Mouse (Mus musculus): ENCODE measurements around the gene Traf3ip3. TPM values are rescaled to one million over a fixed set of nuclear protein-coding genes. Genes with fewer than 3 reads are reported as not detected.

Gene Traf3ip3
- total RNA-seq, 1 experiment = 0.67 TPM

DNA sequence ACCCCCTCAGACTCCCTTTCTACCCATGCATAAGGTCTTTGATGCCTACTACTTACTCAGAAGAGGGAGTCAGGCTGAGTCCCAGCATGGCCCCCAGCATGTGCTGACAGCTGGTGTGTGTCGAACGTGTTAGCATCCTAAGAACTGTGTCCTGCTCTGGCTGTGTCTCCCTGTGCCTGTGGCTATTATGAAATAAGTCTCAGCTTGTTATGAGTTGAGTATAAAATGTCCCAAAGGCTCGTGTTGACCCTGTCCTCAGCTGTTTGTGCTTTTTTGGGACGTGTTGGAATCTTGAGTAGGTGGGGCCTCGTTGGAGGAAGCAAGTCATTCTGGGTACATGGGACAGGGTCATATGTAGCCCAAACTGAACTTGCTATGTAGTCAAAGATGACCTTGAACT lies 12.6 kb upstream of the Traf3ip3 start:
- Histone ChIP-seq H3K9ac (ENCODE audit: insufficient read depth, low read depth, low read length, poor library complexity, severe bottlenecking) (no peak overlapping the region), H3K27ac (ENCODE audit: insufficient read depth, low read depth, low read length, poor library complexity, severe bottlenecking) (no peak overlapping the region), H3K36me3 (ENCODE audit: control insufficient read depth, insufficient read depth, low read length, poor library complexity, severe bottlenecking) (no peaks in the 10 kb centered on the region), H3K4me1 (ENCODE audit: control insufficient read depth in 2 of 2, insufficient read depth in 2 of 2, low read length in 2 of 2, poor library complexity in 1 of 2) (no peaks in the 10 kb centered on the region), H3K9me3 (ENCODE audit: control insufficient read depth, insufficient read depth, low read depth, low read length) (no peaks in the 10 kb centered on the region), H3K4me3 (ENCODE audit: insufficient read depth in 1 of 2, low read depth in 1 of 2, low read length in 2 of 2, poor library complexity in 1 of 2, severe bottlenecking in 1 of 2) (no peak overlapping the region)
- in situ Hi-C loops (cut with MboI; ENCODE audit: low sequenced_read_pairs in 2 of 2, unreplicated experiment in 2 of 2) = no loop called here
- no peak for DNase-seq (ENCODE audit: low read depth, low spot score)
- TF ChIP-seq CHD2 (IDR thresholded peaks at IDR 0.05; ENCODE audit: low read depth, low read length) (no peak), ZC3H11A (IDR thresholded peaks at IDR 0.05; ENCODE audit: borderline replicate concordance, low read depth, low read length) (no peak), MAFK (IDR thresholded peaks at IDR 0.05; ENCODE audit: insufficient read depth, low read depth, low read length) (no peak), ZNF384 (IDR thresholded peaks at IDR 0.05; ENCODE audit: low read depth, low read length) (no peak), HCFC1 (IDR thresholded peaks at IDR 0.05; ENCODE audit: borderline replicate concordance, insufficient read depth, low read length) (no peak)

DNA sequence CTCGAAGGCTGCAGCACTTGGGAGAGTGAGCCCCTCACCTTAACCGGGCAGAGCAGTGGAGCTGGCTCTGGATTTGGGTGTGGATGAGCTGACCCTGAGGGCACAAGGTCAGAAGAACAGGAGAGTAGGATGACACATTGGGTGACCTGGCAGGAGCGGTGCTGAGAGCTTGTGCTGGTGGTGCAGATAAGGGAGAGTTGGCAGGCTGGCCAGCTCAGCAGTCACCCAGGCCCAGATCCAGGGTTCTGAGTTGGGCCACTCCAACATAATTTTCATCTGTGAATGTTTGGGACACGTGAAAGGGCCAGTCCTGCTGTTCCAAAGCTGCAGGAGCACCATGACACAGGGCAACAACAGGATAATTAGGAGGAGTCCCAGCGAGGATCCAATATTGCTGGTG lies 9.9 kb upstream of the Traf3ip3 start:
- TF ChIP-seq ZC3H11A (IDR thresholded peaks at IDR 0.05; ENCODE audit: borderline replicate concordance, low read depth, low read length) (no peak), CHD2 (IDR thresholded peaks at IDR 0.05; ENCODE audit: low read depth, low read length) (no peak), MAFK (IDR thresholded peaks at IDR 0.05; ENCODE audit: insufficient read depth, low read depth, low read length) (no peak), ZNF384 (IDR thresholded peaks at IDR 0.05; ENCODE audit: low read depth, low read length) (no peak), HCFC1 (IDR thresholded peaks at IDR 0.05; ENCODE audit: borderline replicate concordance, insufficient read depth, low read length) (no peak)
- no peak for DNase-seq (ENCODE audit: low read depth, low spot score)
- Histone ChIP-seq H3K27ac (ENCODE audit: insufficient read depth, low read depth, low read length, poor library complexity, severe bottlenecking) (no peak overlapping the region), H3K36me3 (ENCODE audit: control insufficient read depth, insufficient read depth, low read length, poor library complexity, severe bottlenecking) (no peaks in the 10 kb centered on the region), H3K4me3 (ENCODE audit: insufficient read depth in 1 of 2, low read depth in 1 of 2, low read length in 2 of 2, poor library complexity in 1 of 2, severe bottlenecking in 1 of 2) (no peak overlapping the region), H3K9me3 (ENCODE audit: control insufficient read depth, insufficient read depth, low read depth, low read length) (no peaks in the 10 kb centered on the region), H3K9ac (ENCODE audit: insufficient read depth, low read depth, low read length, poor library complexity, severe bottlenecking) (no peak overlapping the region), H3K4me1 (ENCODE audit: control insufficient read depth in 2 of 2, insufficient read depth in 2 of 2, low read length in 2 of 2, poor library complexity in 1 of 2) (no peaks in the 10 kb centered on the region)
- in situ Hi-C loops (cut with MboI; ENCODE audit: low sequenced_read_pairs in 2 of 2, unreplicated experiment in 2 of 2) = no loop called here

DNA sequence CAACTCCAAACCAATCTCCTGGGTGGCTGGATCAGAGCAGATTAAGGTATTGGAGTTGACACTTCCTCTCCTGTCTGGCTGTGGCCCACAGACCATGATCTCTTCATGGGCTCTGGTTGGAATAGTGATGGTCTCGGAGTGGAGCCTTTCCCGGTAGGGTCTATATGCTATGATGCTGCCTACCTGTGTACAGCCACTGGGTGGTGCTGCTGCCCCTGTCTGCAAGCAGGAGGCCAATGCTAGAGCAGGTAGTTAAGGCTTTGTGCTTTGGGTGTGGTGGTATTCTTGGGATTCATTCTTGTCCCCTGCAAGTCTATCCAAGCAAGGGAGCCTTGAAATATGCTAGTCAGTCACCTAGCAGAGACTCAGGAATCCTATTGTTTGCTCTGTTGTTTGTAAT lies 6.7 kb upstream of the Traf3ip3 start:
- Histone ChIP-seq H3K36me3 (ENCODE audit: control insufficient read depth, insufficient read depth, low read length, poor library complexity, severe bottlenecking) (no peaks in the 10 kb centered on the region), H3K4me3 (ENCODE audit: insufficient read depth in 1 of 2, low read depth in 1 of 2, low read length in 2 of 2, poor library complexity in 1 of 2, severe bottlenecking in 1 of 2) (no peak overlapping the region), H3K4me1 (ENCODE audit: control insufficient read depth in 2 of 2, insufficient read depth in 2 of 2, low read length in 2 of 2, poor library complexity in 1 of 2) (no peaks in the 10 kb centered on the region), H3K27ac (ENCODE audit: insufficient read depth, low read depth, low read length, poor library complexity, severe bottlenecking) (no peak overlapping the region), H3K9me3 (ENCODE audit: control insufficient read depth, insufficient read depth, low read depth, low read length) (no peaks in the 10 kb centered on the region), H3K9ac (ENCODE audit: insufficient read depth, low read depth, low read length, poor library complexity, severe bottlenecking) (no peak overlapping the region)
- no peak for TF ChIP-seq HCFC1 (IDR thresholded peaks at IDR 0.05; ENCODE audit: borderline replicate concordance, insufficient read depth, low read length)
- no peak for TF ChIP-seq ZNF384 (IDR thresholded peaks at IDR 0.05; ENCODE audit: low read depth, low read length)
- TF ChIP-seq CHD2 (IDR thresholded peaks at IDR 0.05; ENCODE audit: low read depth, low read length) = no peak
- peak; percentile 69; the same call in 1 of the 2 replicates for TF ChIP-seq ZC3H11A (IDR thresholded peaks at IDR 0.05; ENCODE audit: borderline replicate concordance, low read depth, low read length)
- TF ChIP-seq MAFK (IDR thresholded peaks at IDR 0.05; ENCODE audit: insufficient read depth, low read depth, low read length) = no peak
- in situ Hi-C loops (cut with MboI; ENCODE audit: low sequenced_read_pairs in 2 of 2, unreplicated experiment in 2 of 2) = no loop called here
- peak; percentile 33 for DNase-seq (ENCODE audit: low read depth, low spot score)

DNA sequence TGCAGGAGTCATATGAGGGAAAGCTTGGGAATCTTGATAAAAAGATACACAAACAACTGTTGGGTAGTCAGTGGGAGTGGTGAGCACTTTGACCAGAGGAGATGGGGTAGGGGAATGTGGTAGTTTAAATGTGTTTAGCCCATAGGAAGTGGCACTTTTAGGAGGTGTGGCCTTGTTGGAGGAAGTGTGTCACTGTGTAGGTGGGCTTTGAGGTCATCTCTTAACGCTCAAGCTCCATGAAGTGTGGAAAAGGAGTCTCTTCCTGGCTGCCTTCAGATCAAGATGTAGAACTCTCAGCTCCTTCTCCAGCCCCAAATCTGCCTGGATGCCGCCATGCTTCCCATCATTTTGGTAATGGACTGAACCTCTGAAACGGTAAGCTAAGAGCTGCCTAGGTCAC lies 6.0 kb upstream of the Traf3ip3 start, which contains the start of gene Lamb3:
Gene Lamb3, plus strand, starts transcription at position 197 of the 400 bp plus-strand sequence.
- TF ChIP-seq ZNF384 (IDR thresholded peaks at IDR 0.05; ENCODE audit: low read depth, low read length) (no peak), ZC3H11A (IDR thresholded peaks at IDR 0.05; ENCODE audit: borderline replicate concordance, low read depth, low read length) (no peak), HCFC1 (IDR thresholded peaks at IDR 0.05; ENCODE audit: borderline replicate concordance, insufficient read depth, low read length) (no peak), CHD2 (IDR thresholded peaks at IDR 0.05; ENCODE audit: low read depth, low read length) (no peak), MAFK (IDR thresholded peaks at IDR 0.05; ENCODE audit: insufficient read depth, low read depth, low read length) (no peak)
- Histone ChIP-seq H3K9ac (ENCODE audit: insufficient read depth, low read depth, low read length, poor library complexity, severe bottlenecking) (no peak within 1 kb of the TSS), H3K4me3 (ENCODE audit: insufficient read depth in 1 of 2, low read depth in 1 of 2, low read length in 2 of 2, poor library complexity in 1 of 2, severe bottlenecking in 1 of 2) (no peak within 1 kb of the TSS), H3K27ac (ENCODE audit: insufficient read depth, low read depth, low read length, poor library complexity, severe bottlenecking) (no peak within 1 kb of the TSS), H3K9me3 (ENCODE audit: control insufficient read depth, insufficient read depth, low read depth, low read length) (no peaks in the 10 kb centered on the region), H3K4me1 (ENCODE audit: control insufficient read depth in 2 of 2, insufficient read depth in 2 of 2, low read length in 2 of 2, poor library complexity in 1 of 2) (no peaks in the 10 kb centered on the region), H3K36me3 (ENCODE audit: control insufficient read depth, insufficient read depth, low read length, poor library complexity, severe bottlenecking) (no peaks in the 10 kb centered on the region)
- DNase-seq (ENCODE audit: low read depth, low spot score) = no peak
- in situ Hi-C loops (cut with MboI; ENCODE audit: low sequenced_read_pairs in 2 of 2, unreplicated experiment in 2 of 2) = no loop called here

DNA sequence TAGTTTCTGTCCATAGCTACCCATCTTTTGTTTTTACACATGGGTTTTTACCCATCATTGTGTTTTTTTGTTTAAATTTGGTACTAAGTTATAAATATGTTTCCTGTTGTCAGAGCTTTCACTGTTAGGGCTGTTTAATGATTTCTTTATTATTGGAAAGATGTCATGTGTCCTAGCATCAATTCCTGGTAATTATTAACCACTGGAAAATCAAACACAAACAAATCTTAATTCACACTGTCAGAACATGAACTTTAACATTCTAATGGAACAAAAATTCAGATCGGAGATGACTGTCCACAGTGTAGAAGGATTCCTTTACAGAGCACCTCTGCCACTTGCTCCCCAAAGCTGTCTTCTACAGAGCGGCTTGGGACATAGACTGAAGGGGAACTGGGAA lies 3.9 kb upstream of the Traf3ip3 start:
- Histone ChIP-seq H3K9me3 (ENCODE audit: control insufficient read depth, insufficient read depth, low read depth, low read length) (no peaks in the 10 kb centered on the region), H3K36me3 (ENCODE audit: control insufficient read depth, insufficient read depth, low read length, poor library complexity, severe bottlenecking) (no peaks in the 10 kb centered on the region), H3K4me3 (ENCODE audit: insufficient read depth in 1 of 2, low read depth in 1 of 2, low read length in 2 of 2, poor library complexity in 1 of 2, severe bottlenecking in 1 of 2) (no peak overlapping the region), H3K9ac (ENCODE audit: insufficient read depth, low read depth, low read length, poor library complexity, severe bottlenecking) (no peak overlapping the region), H3K4me1 (ENCODE audit: control insufficient read depth in 2 of 2, insufficient read depth in 2 of 2, low read length in 2 of 2, poor library complexity in 1 of 2) (no peaks in the 10 kb centered on the region), H3K27ac (ENCODE audit: insufficient read depth, low read depth, low read length, poor library complexity, severe bottlenecking) (no peak overlapping the region)
- DNase-seq (ENCODE audit: low read depth, low spot score) = no peak
- TF ChIP-seq HCFC1 (IDR thresholded peaks at IDR 0.05; ENCODE audit: borderline replicate concordance, insufficient read depth, low read length) = no peak
- TF ChIP-seq CHD2 (IDR thresholded peaks at IDR 0.05; ENCODE audit: low read depth, low read length) = no peak
- TF ChIP-seq MAFK (IDR thresholded peaks at IDR 0.05; ENCODE audit: insufficient read depth, low read depth, low read length) = no peak
- TF ChIP-seq ZNF384 (IDR thresholded peaks at IDR 0.05; ENCODE audit: low read depth, low read length) = no peak
- TF ChIP-seq ZC3H11A (IDR thresholded peaks at IDR 0.05; ENCODE audit: borderline replicate concordance, low read depth, low read length) = no peak
- in situ Hi-C loops (cut with MboI; ENCODE audit: low sequenced_read_pairs in 2 of 2, unreplicated experiment in 2 of 2) = no loop called here

Measured in ES-E14 (cell line).